Mouse (Mus musculus) cerebellum, adult 9-11 months (tissue): ENCODE data around the gene Maf.

Experiments
- DNase-seq: peaks from one replicate; pipeline ENCODE4 v3.0.0; 2022

Maf gene

GRCm38 (mm10) chr8:115707731-115708590, at the start of gene Maf:
Maf (minus strand) TSS chr8:115707794.
- DNase-seq = peak; percentile 77

- no peak for DNase-seq
Observed at GRCm38 (mm10) chr8:115756965-115757364, 49.4 kb upstream of the Maf start.

- DNase-seq = peak; percentile 89
Observed at GRCm38 (mm10) chr8:115756027-115756426, 48.4 kb upstream of the Maf start.

GRCm38 (mm10) chr8:115754694-115755093, 47.1 kb upstream of the Maf start:
- DNase-seq = no peak

- DNase-seq = no peak
Observed at GRCm38 (mm10) chr8:115753801-115754200, 46.2 kb upstream of the Maf start.

- DNase-seq = no peak
Observed at GRCm38 (mm10) chr8:115747426-115747825, 39.8 kb upstream of the Maf start.

- DNase-seq = no peak
Observed at GRCm38 (mm10) chr8:115745648-115746047, 38.1 kb upstream of the Maf start.

GRCm38 (mm10) chr8:115743441-115743840, 35.8 kb upstream of the Maf start:
- DNase-seq = no peak

GRCm38 (mm10) chr8:115742646-115743045, 35.1 kb upstream of the Maf start:
- DNase-seq = no peak

GRCm38 (mm10) chr8:115741964-115742363, 34.4 kb upstream of the Maf start:
- DNase-seq = no peak

- no peak for DNase-seq
Observed at GRCm38 (mm10) chr8:115739756-115740155, 32.2 kb upstream of the Maf start.

- DNase-seq = no peak
Observed at GRCm38 (mm10) chr8:115732401-115732800, 24.8 kb upstream of the Maf start.

GRCm38 (mm10) chr8:115726807-115727206, 19.2 kb upstream of the Maf start:
- no peak for DNase-seq

GRCm38 (mm10) chr8:115726231-115726630, 18.6 kb upstream of the Maf start:
- DNase-seq = no peak

- DNase-seq = no peak
Observed at GRCm38 (mm10) chr8:115719126-115719525, 11.5 kb upstream of the Maf start.

GRCm38 (mm10) chr8:115718621-115719020, 11.0 kb upstream of the Maf start:
- no peak for DNase-seq

GRCm38 (mm10) chr8:115715262-115715661, 7.7 kb upstream of the Maf start:
- no peak for DNase-seq

- DNase-seq = no peak
Observed at GRCm38 (mm10) chr8:115711106-115711505, 3.5 kb upstream of the Maf start.

GRCm38 (mm10) chr8:115709931-115710330, 2.3 kb upstream of the Maf start:
- no peak for DNase-seq

GRCm38 (mm10) chr8:115708936-115709780, 1.6 kb upstream of the Maf start:
- peak; percentile 75 for DNase-seq

- peak; percentile 80 for DNase-seq
Observed at GRCm38 (mm10) chr8:115706861-115707730, 498 bp downstream of the Maf start.

- DNase-seq = peak; percentile 66
Observed at GRCm38 (mm10) chr8:115706411-115706860, 1.2 kb downstream of the Maf start.
